Mouse (Mus musculus) olfactory bulb, adult 2 months (tissue): Measurements from ENCODE around the gene Ap5s1.

ENCODE experiments used
- CTCF ChIP-seq: fragments of 200-500 bp; IDR thresholded peaks from 2 replicates; pipeline ENCODE4 v1.5.1; 2012; ENCODE audit warnings: low read depth, mild to moderate bottlenecking, low read length, moderate library complexity; ENCODE audit not compliant: insufficient read depth
- POLR2A ChIP-seq: fragments of 200-500 bp; IDR thresholded peaks from 2 replicates; pipeline ENCODE4 v1.6.1; 2012; ENCODE audit warnings: mild to moderate bottlenecking, low read depth, low read length, moderate library complexity; ENCODE audit not compliant: insufficient read depth

DNA sequence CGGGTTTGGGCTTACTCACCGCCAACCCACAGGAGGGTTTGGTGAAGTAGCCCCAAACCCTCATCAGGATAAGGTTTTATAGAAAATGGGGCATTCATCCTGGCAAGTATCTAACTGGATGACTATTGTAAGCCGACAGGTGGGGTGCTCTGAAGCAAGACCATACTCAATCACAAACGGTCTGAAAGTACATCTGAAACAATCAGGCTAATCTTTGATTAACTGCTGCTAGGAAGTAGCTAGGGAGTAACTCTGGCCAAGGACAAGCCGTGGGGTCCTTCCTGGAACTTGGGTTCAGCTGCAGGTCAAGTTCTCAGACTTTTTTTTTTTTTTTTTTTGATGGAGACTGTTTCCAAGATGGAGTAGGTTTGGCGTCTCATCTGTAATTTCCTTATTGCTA, 38.9 kb upstream of the Ap5s1 start:
- TF ChIP-seq CTCF (no peak), POLR2A (no peak)
